Mouse (Mus musculus): ENCODE results near the gene Gm20498. TPM values are rescaled to one million over a fixed set of nuclear protein-coding genes. Genes with fewer than 3 reads are reported as not detected.
"Not testable (repeated sequence)": the region's sequence is repeated elsewhere in the genome, so short reads cannot be mapped to it uniquely, and the experiment has no call there.

Gene Gm20498
- 10 to 100 TPM; 37.2 to 40.4 TPM for total RNA-seq (2021)
- long read RNA-seq, experiment 1, partial matches to known transcripts: 0 of 5 reads
- long read RNA-seq, experiment 1, other reads (novel, unspliced or antisense): 3 of 5 reads
- long read RNA-seq, experiment 2, partial matches to known transcripts: 1 of 6 reads
- long read RNA-seq, experiment 2, other reads (novel, unspliced or antisense): 5 of 6 reads

GRCm38 (mm10) chr12:81532316-81533028, at the start of gene Gm20498, which contains the start of gene Synj2bp:
Gene Gm20498, minus strand, starts transcription at chr12:81532905.
Gene Synj2bp, minus strand, starts transcription at chr12:81532911.
- peak; percentile 75 to 76 for DNase-seq (ENCODE audit: low spot score in 2 of 2)

- DNase-seq (ENCODE audit: low spot score in 2 of 2): no peak
Measured at GRCm38 (mm10) chr12:81568374-81568773, 35.7 kb upstream of the Gm20498 start, which contains the start of gene Adam21. Gene Adam21, minus strand, starts transcription at chr12:81568474.

- no peak for DNase-seq (ENCODE audit: low spot score in 2 of 2)
Measured at GRCm38 (mm10) chr12:81567931-81568330, 35.2 kb upstream of the Gm20498 start.

- DNase-seq (ENCODE audit: low spot score in 2 of 2): no peak
Measured at GRCm38 (mm10) chr12:81564173-81564572, 31.5 kb upstream of the Gm20498 start.

GRCm38 (mm10) chr12:81549286-81549685, 16.6 kb upstream of the Gm20498 start:
- no peak for DNase-seq (ENCODE audit: low spot score in 2 of 2)

GRCm38 (mm10) chr12:81547163-81547562, 14.5 kb upstream of the Gm20498 start:
- no peak for DNase-seq (ENCODE audit: low spot score in 2 of 2)

- DNase-seq (ENCODE audit: low spot score in 2 of 2): no peak
Measured at GRCm38 (mm10) chr12:81533029-81533419, 319 bp upstream of the Gm20498 start.

- not testable (repeated sequence) for DNase-seq (ENCODE audit: low spot score in 2 of 2)
Measured at GRCm38 (mm10) chr12:81530587-81530986, 2.1 kb downstream of the Gm20498 start.

- DNase-seq (ENCODE audit: low spot score in 2 of 2): not testable (repeated sequence)
Measured at GRCm38 (mm10) chr12:81496906-81497305, 35.8 kb downstream of the Gm20498 start.

- DNase-seq (ENCODE audit: low spot score in 2 of 2): no peak
Measured at GRCm38 (mm10) chr12:81490491-81490890, 42.2 kb downstream of the Gm20498 start.

GRCm38 (mm10) chr12:81485311-81485710, 47.4 kb downstream of the Gm20498 start:
- DNase-seq (ENCODE audit: low spot score in 2 of 2): peak in 1 of 2 experiments; percentile 5

GRCm38 (mm10) chr12:81484727-81485191, 47.9 kb downstream of the Gm20498 start, which contains the start of gene Cox16:
Gene Cox16, minus strand, starts transcription at chr12:81485127.
- peak; percentile 76 to 85 for DNase-seq (ENCODE audit: low spot score in 2 of 2)

GRCm38 (mm10) chr12:81484212-81484611, 48.5 kb downstream of the Gm20498 start:
- no peak for DNase-seq (ENCODE audit: low spot score in 2 of 2)

- no peak for DNase-seq (ENCODE audit: low spot score in 2 of 2)
Measured at GRCm38 (mm10) chr12:81483656-81484055, 49.0 kb downstream of the Gm20498 start.

- DNase-seq (ENCODE audit: low spot score in 2 of 2): not testable (repeated sequence)
Measured at GRCm38 (mm10) chr12:81459051-81459450, 73.7 kb downstream of the Gm20498 start.

GRCm38 (mm10) chr12:81438985-81439384, 93.7 kb downstream of the Gm20498 start:
- DNase-seq (ENCODE audit: low spot score in 2 of 2): not testable (repeated sequence)

GRCm38 (mm10) chr12:81434778-81435177, 97.9 kb downstream of the Gm20498 start:
- DNase-seq (ENCODE audit: low spot score in 2 of 2): not testable (repeated sequence)

GRCm38 (mm10) chr12:81421846-81422245, 110.9 kb downstream of the Gm20498 start, which contains the start of gene Adam4:
Gene Adam4, minus strand, starts transcription at chr12:81421946.
- no peak for DNase-seq (ENCODE audit: low spot score in 2 of 2)

- no peak for DNase-seq (ENCODE audit: low spot score in 2 of 2)
Measured at GRCm38 (mm10) chr12:81413211-81413610, 119.5 kb downstream of the Gm20498 start.

GRCm38 (mm10) chr12:81408966-81409365, 123.7 kb downstream of the Gm20498 start:
- no peak for DNase-seq (ENCODE audit: low spot score in 2 of 2)

- peak; percentile 54 to 58 for DNase-seq (ENCODE audit: low spot score in 2 of 2)
Measured at GRCm38 (mm10) chr12:81402187-81402586, 130.5 kb downstream of the Gm20498 start.

GRCm38 (mm10) chr12:81379364-81379763, 153.3 kb downstream of the Gm20498 start, which contains the start of gene Gm4787:
Gene Gm4787, minus strand, starts transcription at chr12:81379464.
- DNase-seq (ENCODE audit: low spot score in 2 of 2): not testable (repeated sequence)
